Mouse (Mus musculus): ENCODE results near the gene Ppp1r9a.

Gene Ppp1r9a

GRCm38 (mm10) chr6:5038140-5038749 lies 135.5 kb downstream of the Ppp1r9a start:
- no peak for DNase-seq (ENCODE audit: low read depth, low spot score)

GRCm38 (mm10) chr6:5039316-5039715 lies 136.6 kb downstream of the Ppp1r9a start:
- no peak for DNase-seq (ENCODE audit: low read depth, low spot score)

GRCm38 (mm10) chr6:5045854-5046253 lies 143.1 kb downstream of the Ppp1r9a start:
- no peak for DNase-seq (ENCODE audit: low read depth, low spot score)

GRCm38 (mm10) chr6:5048025-5048424 lies 145.3 kb downstream of the Ppp1r9a start:
- no peak for DNase-seq (ENCODE audit: low read depth, low spot score)

- DNase-seq (ENCODE audit: low read depth, low spot score), result no peak
Observed at GRCm38 (mm10) chr6:5052309-5052708, 149.6 kb downstream of the Ppp1r9a start.

GRCm38 (mm10) chr6:5054446-5055095 lies 151.9 kb downstream of the Ppp1r9a start:
- no peak for DNase-seq (ENCODE audit: low read depth, low spot score)

GRCm38 (mm10) chr6:5074736-5075135 lies 172.0 kb downstream of the Ppp1r9a start:
- DNase-seq (ENCODE audit: low read depth, low spot score), result no peak

- DNase-seq (ENCODE audit: low read depth, low spot score), result no peak
Observed at GRCm38 (mm10) chr6:5075680-5076079, 173.0 kb downstream of the Ppp1r9a start.

- DNase-seq (ENCODE audit: low read depth, low spot score), result no peak
Observed at GRCm38 (mm10) chr6:5078009-5078408, 175.3 kb downstream of the Ppp1r9a start.

GRCm38 (mm10) chr6:5079108-5079507 lies 176.4 kb downstream of the Ppp1r9a start:
- DNase-seq (ENCODE audit: low read depth, low spot score), result no peak

GRCm38 (mm10) chr6:5080094-5080493 lies 177.4 kb downstream of the Ppp1r9a start:
- no peak for DNase-seq (ENCODE audit: low read depth, low spot score)

- no peak for DNase-seq (ENCODE audit: low read depth, low spot score)
Observed at GRCm38 (mm10) chr6:5080496-5080895, 177.8 kb downstream of the Ppp1r9a start.

- DNase-seq (ENCODE audit: low read depth, low spot score), result no peak
Observed at GRCm38 (mm10) chr6:5081099-5081498, 178.4 kb downstream of the Ppp1r9a start.

- no peak for DNase-seq (ENCODE audit: low read depth, low spot score)
Observed at GRCm38 (mm10) chr6:5082144-5082543, 179.4 kb downstream of the Ppp1r9a start.

GRCm38 (mm10) chr6:5082740-5083139 lies 180.0 kb downstream of the Ppp1r9a start:
- no peak for DNase-seq (ENCODE audit: low read depth, low spot score)

- DNase-seq (ENCODE audit: low read depth, low spot score), result no peak
Observed at GRCm38 (mm10) chr6:5083957-5084356, 181.2 kb downstream of the Ppp1r9a start.

GRCm38 (mm10) chr6:5091873-5092272 lies 189.2 kb downstream of the Ppp1r9a start:
- no peak for DNase-seq (ENCODE audit: low read depth, low spot score)

- DNase-seq (ENCODE audit: low read depth, low spot score), result no peak
Observed at GRCm38 (mm10) chr6:5092795-5093194, 190.1 kb downstream of the Ppp1r9a start.

- DNase-seq (ENCODE audit: low read depth, low spot score), result no peak
Observed at GRCm38 (mm10) chr6:5093516-5093915, 190.8 kb downstream of the Ppp1r9a start.

- no peak for DNase-seq (ENCODE audit: low read depth, low spot score)
Observed at GRCm38 (mm10) chr6:5095365-5095973, 192.8 kb downstream of the Ppp1r9a start.

GRCm38 (mm10) chr6:5097309-5097708 lies 194.6 kb downstream of the Ppp1r9a start:
- no peak for DNase-seq (ENCODE audit: low read depth, low spot score)

GRCm38 (mm10) chr6:5099282-5099681 lies 196.6 kb downstream of the Ppp1r9a start:
- DNase-seq (ENCODE audit: low read depth, low spot score), result peak; percentile 45

- no peak for DNase-seq (ENCODE audit: low read depth, low spot score)
Observed at GRCm38 (mm10) chr6:5099842-5100241, 197.1 kb downstream of the Ppp1r9a start.
